Mouse (Mus musculus) thymus, adult 18-20 months (tissue): ENCODE results near the gene Grb7.

ENCODE experiments used
- DNase-seq, 2 experiments: peaks; one replicate each; pipeline ENCODE4 v3.0.0; 2022; ENCODE audit warnings: mixed read lengths in 2 of 2

The Grb7 gene

DNA sequence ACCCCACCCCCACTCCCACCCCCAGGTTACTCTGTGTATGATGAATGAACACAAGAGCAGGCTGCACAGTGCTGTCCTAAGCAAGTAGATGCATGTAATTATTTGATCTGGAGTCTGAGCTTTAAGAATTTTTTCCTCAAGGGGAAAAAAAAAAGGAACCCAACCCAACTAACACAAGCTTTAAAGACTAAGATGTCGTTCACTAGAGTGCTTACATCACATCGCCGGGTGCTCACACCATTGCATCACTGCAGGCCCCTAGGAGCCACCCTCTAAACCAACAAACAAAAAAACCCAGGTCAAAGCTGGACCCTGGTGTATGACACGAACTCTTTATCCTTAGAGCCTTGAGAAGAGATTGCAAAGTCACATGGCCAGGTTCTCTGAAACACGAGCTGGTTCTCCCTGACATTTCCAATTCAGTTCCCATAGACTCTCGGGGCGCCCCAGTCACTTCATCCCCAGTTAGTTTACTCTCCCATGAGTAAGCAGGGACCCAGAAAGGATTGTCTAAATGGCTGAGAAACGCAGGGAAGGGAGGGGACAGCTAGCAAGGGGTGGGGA is 27.8 kb downstream of the Grb7 start:
- no peak for DNase-seq

DNA sequence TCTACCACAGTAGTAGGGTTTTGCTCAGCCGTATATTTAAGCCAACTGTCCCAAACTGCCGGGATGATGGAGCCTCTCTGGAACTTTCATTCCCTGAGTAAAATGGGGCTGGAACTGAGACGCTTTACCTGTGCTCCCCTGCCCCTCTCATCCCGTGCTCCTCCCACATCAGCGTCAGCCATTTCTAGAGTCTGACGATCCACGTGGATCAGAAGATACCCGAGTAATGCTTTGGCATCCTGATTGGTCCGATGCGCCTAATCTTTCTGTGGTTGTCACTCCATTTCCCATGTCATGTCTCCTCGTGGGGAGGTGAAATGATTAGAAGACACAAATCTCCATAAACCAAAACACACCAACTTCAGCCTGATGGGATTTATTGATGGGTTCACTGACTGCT is 28.8 kb downstream of the Grb7 start:
- no peak for DNase-seq

DNA sequence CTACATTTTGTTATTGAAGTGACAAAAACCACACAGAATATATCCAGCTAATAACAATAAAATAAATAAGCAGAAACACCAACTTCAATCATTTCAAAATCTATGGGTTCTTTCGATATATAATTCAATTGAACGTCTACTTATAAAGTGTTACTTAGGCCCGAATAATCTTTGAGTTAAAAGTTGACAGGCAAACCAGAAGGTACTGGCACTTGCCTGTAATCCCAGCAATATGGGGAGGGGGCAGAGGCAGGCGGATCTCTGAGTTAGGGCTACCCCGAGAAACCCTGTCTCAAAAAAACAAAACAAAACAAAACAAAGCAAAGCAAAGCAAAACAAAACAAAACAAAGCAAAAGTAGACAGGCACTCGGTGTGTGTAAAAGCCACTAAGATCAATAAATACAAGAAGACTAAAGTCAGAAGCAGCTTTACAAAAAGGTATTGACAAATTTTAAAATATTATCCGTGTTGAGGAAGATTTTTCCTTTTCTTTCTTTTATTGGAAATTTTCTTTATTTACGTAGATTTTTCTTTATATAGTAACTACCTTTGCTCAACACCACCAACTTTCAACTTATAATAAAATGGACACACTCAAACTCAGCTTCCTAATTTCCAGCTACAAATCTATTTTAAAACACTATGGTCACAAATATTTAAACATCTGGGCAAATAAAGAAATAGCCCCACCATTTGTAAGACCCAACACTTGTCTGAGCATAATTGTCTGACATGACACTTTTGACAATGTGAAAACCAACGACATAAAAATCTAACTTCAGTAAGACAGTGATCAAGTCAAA is 29.6 kb downstream of the Grb7 start:
- DNase-seq = no peak

DNA sequence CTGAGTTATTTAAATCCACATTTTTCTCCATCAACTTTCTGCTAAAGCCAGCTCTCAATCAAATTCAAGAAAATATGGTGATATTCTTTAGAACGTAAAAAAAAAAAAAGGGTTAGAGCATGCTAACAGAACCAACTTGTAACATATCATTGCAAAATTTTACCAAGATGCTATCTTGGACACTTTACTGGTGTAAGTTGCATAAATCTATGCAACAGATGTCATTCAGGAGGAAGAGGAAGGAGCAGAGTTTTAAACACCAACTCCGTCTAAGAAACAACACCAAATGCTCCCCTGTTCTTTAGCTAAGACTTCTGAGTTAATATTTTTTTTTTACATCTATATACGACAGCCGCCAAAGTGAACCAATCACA is 30.2 kb downstream of the Grb7 start:
- no peak for DNase-seq

DNA sequence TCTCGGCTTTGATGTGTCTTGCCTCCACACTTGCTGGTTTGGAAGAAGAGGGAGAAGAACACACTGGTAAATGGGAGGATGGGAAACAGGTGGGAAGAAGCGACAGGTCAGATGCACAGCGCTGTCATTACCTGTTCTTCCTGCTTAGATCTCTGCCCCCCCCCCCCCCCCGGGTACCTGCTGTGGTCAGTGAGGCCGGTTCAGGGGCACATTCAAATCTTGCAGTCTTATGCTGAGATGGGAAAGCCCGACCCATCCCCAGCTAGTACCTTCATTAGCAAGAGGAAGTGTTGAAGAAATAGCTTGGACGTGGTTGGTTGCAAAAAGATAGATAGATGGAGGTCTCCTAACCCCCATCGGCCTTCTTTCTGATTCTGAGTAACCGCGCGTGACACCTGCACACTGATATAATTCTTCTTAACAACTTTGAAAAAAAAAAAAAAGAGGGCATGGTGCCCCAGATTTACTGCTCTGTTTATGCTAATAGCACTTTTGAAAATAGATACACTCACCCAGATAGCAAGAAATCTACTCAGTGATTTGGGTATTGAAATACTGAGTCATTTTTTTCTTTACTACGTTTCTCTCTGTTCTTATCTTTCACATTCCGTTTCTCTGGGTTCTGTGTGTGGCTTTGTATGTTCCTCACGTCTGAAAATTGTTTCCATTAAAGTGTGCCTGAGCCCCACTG is 31.0 kb downstream of the Grb7 start:
- no peak for DNase-seq

DNA sequence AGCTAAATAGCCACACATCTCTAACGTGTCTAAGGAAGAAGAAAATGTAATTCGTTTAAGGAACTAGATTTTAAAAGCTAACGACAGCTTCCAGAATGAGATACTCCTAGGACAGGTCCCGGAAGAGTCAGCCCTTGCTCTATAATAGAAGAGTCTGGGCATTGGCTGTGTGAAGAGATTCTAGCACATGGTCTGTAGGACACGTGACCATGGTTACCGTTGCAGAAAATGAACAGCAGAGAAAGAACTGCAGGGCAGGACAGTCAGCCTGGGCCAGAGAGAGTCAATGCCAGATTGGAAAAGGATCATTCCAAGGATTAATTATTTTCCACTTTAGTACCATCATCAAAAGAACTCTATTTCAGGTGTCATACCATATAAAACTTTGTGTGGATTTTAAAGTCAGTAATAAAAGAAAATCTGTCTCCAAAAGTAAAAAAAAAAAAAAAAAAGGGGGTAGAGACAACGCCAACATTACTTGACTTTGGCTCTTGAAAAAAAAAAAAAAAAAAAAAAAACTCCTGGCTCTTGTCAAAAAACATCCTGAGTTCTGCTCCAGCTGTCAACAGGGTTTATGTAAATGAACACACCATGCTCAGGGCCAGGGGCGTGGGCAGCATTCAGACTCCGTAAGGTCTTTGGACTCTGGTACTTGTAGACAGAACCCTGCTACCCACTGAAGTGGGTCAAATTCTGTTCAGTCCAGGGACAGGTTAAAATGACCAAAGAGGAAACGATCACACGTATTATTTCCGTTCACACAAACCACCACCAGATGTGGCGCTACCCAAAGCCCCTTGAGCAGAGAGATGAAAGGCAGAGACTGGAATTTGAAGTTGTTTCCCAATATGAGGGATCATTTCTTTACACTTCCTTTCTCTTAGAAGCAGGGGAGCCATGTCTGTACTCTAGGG is 33.1 kb downstream of the Grb7 start:
- no peak for DNase-seq

DNA sequence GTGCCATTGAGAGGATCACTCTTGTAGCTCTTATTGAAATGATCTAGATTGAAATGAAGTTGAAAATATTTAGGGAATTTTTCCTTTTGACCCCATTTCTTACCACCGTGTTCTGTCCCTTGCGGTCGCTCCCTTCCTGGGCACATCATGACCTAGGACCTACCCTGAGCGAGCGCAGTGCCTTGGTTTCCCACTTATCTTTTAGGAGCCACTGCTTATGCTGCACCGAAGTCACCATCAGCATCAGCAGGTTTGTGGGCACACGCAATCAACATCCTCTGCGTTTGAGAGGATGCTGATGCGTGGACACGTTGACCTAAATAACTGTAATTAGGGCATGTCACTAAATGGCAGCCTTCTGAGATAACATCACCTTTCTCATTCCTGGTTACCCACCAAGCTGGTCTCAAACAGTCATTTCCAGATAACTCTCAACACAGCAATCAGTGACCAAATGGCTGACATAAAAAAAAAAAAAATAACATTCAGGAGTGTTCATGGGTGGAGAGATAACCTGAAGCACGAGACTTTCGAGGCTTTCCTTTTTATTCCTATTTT is 33.8 kb downstream of the Grb7 start:
- no peak for DNase-seq

DNA sequence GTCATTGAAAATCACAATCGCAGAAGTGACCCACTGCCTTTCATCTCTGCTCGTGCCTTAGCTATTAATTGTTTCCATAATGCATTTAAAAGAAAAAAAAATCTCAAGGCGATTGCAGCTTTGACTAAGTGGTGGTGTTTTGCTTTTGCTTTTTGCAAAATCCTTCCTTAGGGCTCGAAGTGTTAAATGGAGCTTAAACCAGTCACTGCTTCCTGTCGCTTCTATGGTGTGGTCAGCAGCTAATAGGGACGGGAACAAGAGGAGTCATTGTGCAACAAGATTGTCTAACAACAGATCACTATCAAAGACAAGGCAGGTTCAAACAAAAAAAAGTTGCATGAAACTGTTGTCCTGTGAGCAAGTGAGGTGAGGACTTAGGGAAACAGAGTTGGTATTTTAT is 35.0 kb downstream of the Grb7 start:
- DNase-seq = no peak

DNA sequence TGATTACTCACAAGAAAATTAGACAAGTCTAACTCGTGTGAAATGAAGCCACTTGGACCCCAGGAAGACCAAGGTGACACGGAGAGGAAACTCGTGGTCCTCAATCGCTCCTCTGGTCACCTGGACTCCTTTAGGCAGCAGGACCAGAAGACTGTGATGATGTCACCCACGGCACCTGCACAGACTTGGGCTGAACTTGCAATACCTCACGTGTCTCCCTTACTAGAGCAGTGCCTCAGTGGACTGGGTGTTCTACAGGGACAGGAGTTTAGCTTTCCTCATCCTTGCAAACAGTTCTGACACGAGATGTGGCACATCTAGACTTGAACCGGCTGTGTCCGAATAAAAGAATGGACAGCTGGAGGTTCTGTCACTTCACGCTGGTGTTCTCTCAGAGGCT is 35.9 kb downstream of the Grb7 start:
- no peak for DNase-seq

DNA sequence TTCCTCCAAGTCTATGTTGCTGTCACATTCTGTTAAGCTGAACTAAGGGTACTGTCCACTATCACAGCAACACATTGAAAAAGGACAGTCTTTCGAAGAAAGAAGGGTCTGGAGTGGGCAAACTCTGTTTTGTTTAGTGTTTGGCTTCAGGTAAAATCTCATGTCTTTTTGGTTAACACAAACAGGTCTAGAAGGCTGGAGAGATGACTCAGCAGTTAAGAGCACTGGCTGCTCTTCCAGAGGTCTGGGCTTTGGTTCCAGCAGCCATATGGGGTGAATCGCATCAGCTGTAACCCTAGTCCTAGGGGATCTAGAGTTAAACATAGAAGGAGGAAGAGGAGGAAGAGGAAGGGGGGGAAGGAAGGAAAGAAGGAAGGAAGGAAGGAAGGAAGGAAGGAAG is 39.6 kb downstream of the Grb7 start:
- no peak for DNase-seq

DNA sequence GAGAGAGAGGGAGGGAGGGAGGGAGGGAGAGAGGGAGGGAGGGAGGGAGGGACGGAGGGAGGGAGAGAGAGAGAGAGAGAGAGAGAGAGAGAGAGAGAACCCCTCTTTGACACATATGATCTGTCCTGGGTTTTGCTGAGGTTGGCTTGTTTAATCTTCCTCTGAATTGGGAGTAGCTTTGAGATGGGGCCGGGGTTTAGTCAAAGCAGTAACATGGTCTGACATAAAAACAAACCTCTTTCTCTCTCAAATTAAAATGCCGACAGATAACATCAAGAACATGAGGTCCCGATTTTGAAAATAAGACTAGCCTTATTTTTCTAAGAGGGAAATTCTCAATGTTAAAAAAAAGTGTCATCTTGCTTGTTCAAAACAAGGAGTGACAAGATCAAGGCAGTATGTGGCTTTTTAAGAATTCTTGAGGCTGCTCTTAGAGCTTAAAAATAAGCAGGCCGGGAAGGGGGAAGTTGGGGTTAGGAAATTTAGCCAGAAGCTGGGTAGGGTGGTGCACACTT is 41.4 kb downstream of the Grb7 start:
- no peak for DNase-seq

DNA sequence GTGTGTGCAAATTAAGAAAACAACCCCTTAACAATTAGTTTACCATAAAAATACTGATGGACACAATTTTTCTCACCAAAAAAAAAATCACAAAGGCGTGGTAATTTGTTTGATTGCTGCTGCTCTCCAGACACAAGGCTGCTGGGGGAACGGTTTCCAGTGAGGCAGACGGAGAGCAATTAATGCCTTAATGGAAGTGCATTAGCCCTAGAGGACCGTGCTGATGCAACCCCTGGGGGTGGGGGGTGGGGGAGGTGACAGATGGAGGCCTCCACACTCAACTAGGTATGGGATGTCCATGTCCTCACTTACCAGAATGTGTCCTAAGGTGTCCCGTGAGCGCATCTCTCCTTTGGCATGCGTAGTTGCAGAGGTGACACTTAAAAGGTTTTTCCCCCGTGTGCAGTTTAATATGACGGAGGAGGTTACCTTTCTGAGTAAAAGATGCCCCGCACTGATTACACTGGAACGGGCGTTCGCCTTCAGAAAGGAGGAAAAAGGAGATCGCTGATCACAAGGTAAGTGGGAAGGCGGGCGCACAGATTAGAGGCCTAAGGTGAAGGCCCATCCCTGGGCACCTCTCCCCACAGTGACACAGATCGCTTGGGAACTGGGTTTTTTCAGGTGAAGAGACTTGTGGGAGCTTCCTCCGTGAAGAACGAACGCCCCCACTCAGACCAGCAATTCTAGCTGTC is 42.5 kb downstream of the Grb7 start:
- no peak for DNase-seq

DNA sequence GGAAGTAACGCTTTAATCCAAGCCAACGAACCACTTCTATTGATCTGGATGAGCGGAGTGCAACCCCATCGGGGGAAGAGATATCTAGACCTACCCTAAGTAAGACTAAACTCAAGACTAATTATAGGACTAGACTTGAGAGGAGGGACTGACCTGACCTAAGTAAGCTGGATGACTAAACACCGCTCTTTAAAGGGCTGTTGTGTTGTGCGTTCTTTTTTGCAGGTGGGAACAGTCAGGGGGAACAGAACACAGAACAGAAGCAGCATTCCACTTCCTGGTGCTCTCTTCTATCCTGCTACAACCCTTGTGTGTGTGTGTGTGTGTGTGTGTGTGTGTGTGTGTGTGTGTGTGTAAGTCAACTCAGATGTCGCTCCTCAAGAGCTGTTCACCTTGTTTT is 45.4 kb downstream of the Grb7 start:
- no peak for DNase-seq

DNA sequence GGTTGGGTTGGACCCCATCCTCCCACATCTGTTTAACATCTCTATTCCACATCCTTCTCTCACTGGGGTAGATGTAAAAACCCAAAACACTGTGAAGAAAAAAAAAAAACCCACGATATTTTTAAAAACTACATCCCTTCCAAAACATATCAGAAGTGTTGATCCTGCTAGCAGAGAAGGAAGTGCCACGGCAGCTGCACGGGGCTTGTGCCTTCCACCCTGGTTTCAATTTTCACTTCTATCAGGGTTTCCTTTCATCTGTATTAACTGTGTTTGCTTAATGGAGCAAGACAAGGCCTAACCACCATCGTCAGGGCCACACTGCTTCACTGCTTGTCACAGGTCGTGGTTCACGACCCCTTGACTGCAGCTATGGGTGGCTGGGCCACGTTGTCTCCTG is 46.8 kb downstream of the Grb7 start:
- DNase-seq = no peak

DNA sequence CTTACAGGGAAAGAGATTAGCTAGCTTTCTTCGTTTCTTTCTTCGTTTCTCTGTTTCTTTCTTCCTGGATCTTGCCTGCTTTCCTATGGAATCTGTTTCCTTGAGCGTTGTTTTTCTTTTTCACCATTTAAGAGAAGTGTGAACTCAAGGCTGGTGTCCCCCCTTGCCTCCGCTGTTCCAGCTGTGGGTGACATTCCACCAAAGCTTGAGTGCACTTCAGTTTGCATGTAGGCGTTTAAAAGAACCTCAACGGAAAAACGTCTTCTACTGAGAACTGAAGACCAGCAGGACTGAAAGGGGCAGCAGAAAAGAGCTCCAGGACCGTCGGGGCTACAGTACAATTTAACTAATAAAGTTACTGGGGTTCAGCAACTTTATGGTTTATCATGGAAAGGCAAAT is 47.2 kb downstream of the Grb7 start:
- DNase-seq = no peak

DNA sequence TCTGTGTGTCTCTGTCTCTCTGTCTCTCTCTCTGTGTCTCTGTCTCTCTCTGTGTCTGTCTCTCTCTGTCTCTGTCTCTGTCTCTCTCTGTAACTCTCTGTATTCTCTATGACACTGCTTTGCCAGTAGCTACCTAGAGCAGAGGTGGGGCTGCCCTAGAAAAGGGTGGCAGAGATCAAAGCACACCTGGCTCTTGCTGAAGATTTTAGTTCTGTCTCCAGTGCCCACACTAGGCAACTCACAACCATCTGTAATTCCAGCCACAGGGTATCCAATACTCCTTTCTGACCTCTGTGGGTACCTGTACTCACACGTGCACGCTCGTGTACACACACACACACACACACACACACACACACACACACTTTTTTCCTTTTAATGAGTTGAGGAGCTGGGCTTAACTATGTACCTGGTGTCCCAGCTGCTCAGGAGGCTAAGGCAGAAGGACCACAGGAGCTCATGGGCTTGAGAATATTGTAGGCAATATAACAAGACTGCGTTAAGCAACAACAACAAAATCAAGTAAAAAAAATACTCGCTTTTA is 49.1 kb downstream of the Grb7 start:
- DNase-seq = peak in 1 of 2 experiments; percentile 71

DNA sequence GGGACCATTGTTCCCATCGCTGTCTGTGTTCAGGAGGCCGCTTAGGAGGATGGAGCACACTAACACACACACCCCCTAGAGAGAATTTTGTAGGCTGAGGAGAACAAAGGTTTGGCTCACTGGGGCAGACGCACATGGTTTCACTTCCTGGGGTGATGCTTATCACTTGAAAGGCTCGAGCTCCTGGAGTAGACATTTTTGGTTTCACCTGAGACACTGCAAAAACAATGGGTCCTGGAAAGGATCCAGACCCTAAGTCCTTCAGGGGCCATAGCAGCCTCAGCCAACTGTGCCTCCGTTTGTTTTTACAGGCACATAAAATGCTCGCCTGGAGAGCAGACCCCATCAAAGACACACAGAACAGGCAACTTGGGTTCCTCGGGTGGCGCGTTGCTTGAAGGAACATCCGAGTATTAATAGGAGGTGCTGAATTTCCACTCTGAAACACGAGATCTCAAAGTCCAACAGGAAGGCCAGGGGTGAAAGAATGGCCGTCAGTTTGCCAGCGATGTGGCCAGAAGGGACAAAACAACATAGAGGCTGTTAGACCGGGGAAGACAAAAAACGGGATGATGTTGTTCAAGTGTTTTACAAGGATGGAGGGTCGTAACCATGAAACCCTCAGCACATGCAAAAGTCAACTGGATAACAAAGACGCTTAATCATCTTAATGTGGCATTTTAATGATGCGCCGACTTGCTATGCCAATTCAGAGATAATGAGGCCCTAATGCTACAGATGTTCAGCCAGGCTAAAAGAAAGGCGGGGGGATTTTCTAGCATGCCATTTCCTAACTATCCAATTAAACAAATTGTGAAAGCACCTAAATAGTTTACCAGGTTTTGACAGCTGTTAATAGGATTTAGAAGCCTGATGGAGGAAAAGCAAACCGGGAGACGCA is 51.4 kb downstream of the Grb7 start:
- DNase-seq = peak; percentile 43 to 69

DNA sequence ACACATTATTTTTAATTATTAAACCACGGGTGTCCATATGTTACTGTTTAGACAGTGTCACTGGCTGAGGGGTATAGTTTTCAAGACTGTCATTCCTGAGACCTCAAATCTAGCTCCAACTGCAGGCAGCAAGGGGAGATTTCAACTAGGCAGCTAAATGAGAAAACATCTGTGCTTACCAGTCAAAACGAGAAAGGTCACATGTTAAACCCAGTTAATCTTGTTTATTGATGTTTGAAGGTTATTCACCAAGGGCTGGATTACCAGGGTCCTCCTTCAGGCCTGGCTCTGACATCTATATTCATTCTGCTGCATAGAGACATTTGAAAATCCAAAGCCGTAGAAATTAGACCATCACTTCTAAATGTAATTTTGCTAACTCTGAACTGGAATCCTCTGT is 58.7 kb downstream of the Grb7 start:
- DNase-seq = no peak
